Mouse (Mus musculus) mouse embryonic stem cell (cell line): ENCODE measurements around the gene Aloxe3.

Experiments used
- in situ Hi-C, 2 experiments: fragments of 300-500 bp; cut with MboI; formaldehyde crosslinking; loops; 1 replicate in 1 of 2; 3 replicates in 1 of 2; pipeline ENCODE4 v1.14.3; 2019 to 2020; ENCODE audit warnings: low sequenced_read_pairs in 2 of 2, low pct_unique_long_range_greater_than_20kb in 1 of 2, mixed read lengths in 1 of 2; ENCODE audit not compliant: unreplicated experiment in 1 of 2

Gene Aloxe3

GRCm38 (mm10) chr11:69197743-69198142 is 72.0 kb downstream of the Aloxe3 start, which contains the start of gene Alox8:
Gene Alox8, minus strand, starts transcription at chr11:69197843.
- in situ Hi-C loops: loop anchor here (5.0 to 10.0 kb wide), 2 partner anchors 40 to 47 kb away; partner anchors contain the start of gene Gucy2e (in 1 of the 2)
